In genomic region chr3:37378412-37378811, GRCm38 (mm10) we compare ENCODE assay signal across 12 mouse cellular contexts. TPM values are rescaled to one million over a fixed set of nuclear protein-coding genes. Genes with fewer than 3 reads are reported as not detected.
DNase-seq lines count a peak whose midpoint lies in the region; ATAC-seq and TF ChIP-seq lines count a peak whose summit lies in the region.
"Had no signal": no experiment of that assay in that cellular context is flagged by ENCODE, and none has a peak within 500 bp of the region (broad histone marks: within the 10 kb centered on the region; RNA-seq: fewer than 3 reads in every experiment).

No protein-coding gene starts in this region.

- H3K4me1 ChIP-seq in heart, embryonic 15.5 days (replicated peaks) = peaks cover 22% of the 10 kb centered on the region
- H3K4me1 ChIP-seq in embryonic facial prominence, embryonic 14.5 days (ENCODE audit: control insufficient read depth, insufficient read depth, low read length) = peaks cover 26% of the 10 kb centered on the region
- peaks cover 38% of the 10 kb centered on the region for H3K4me1 ChIP-seq in lung, embryonic 15.5 days
- no peaks in the 10 kb centered on the region for H3K4me1 ChIP-seq in cerebellum, adult 2 months (ENCODE audit: control insufficient read depth, insufficient read depth, low read length)
- H3K4me1 ChIP-seq: neural tube, embryonic 12.5 days had no signal

- no peak for DNase-seq in heart, postnatal 14 days
- peak; percentile 21 for DNase-seq in ZHBTc4 (ENCODE audit: low read depth, low spot score)
- peak; percentile 68 for DNase-seq in embryonic facial prominence, embryonic 14.5 days (ENCODE audit: low spot score)
- no peak for DNase-seq in spleen, adult 18-20 months
- DNase-seq in cerebellum, adult 2 months = no peak
- DNase-seq in frontal cortex, postnatal 14 days (ENCODE audit: low spot score in 2 of 2) = no peak
- DNase-seq: cerebellum, adult 11-12 months; thymus, postnatal 25 days had no signal

- no peaks in the 10 kb centered on the region for H3K36me3 ChIP-seq in heart, embryonic 15.5 days
- H3K36me3 ChIP-seq in embryonic facial prominence, embryonic 14.5 days (ENCODE audit: control insufficient read depth, insufficient read depth, low read length) = no peaks in the 10 kb centered on the region
- no peaks in the 10 kb centered on the region for H3K36me3 ChIP-seq in lung, embryonic 15.5 days
- H3K36me3 ChIP-seq: embryonic facial prominence, embryonic 12.5 days; neural tube, embryonic 12.5 days had no signal

- no peak for TF ChIP-seq POLR2A in cerebellum, adult 2 months (IDR thresholded peaks at IDR 0.05; ENCODE audit: borderline replicate concordance, insufficient read depth, low read length)

- ATAC-seq in heart, embryonic 15.5 days (replicated peaks; ENCODE audit: insufficient number of reproducible peaks, insufficient read depth, low FRiP score, low read depth) = 0 out of 2 replicates have a peak, but pooled peaks have one; percentile 41
- peak; percentile 51; the same call in 1 of the 2 replicates for ATAC-seq in embryonic facial prominence, embryonic 14.5 days (ENCODE audit: low read depth)
- ATAC-seq in lung, embryonic 15.5 days (ENCODE audit: borderline replicate concordance, extremely low read depth, low FRiP score, low TSS enrichment) = peak; percentile 87

- no peaks in the 10 kb centered on the region for H3K27me3 ChIP-seq in heart, embryonic 15.5 days
- H3K27me3 ChIP-seq in embryonic facial prominence, embryonic 14.5 days (replicated peaks; ENCODE audit: control insufficient read depth, insufficient read depth, low read length) = no peaks in the 10 kb centered on the region
- no peaks in the 10 kb centered on the region for H3K27me3 ChIP-seq in lung, embryonic 15.5 days
- no peaks in the 10 kb centered on the region for H3K27me3 ChIP-seq in cerebellum, adult 2 months (ENCODE audit: control insufficient read depth, insufficient read depth, low read length)
- H3K27me3 ChIP-seq: embryonic facial prominence, embryonic 12.5 days; neural tube, embryonic 12.5 days had no signal

- H3K9ac ChIP-seq in heart, embryonic 15.5 days = no peak overlapping the region
- H3K9ac ChIP-seq in embryonic facial prominence, embryonic 14.5 days (ENCODE audit: low read depth, low read length) = no peak overlapping the region
- no peak overlapping the region for H3K9ac ChIP-seq in lung, embryonic 15.5 days
- H3K9ac ChIP-seq: embryonic facial prominence, embryonic 12.5 days; neural tube, embryonic 12.5 days had no signal

- WGBS in heart, embryonic 15.5 days = 58% methylated on average over 6 of the region's 6 CpGs
- WGBS in embryonic facial prominence, embryonic 14.5 days = 52% methylated on average over 6 of the region's 6 CpGs
- WGBS in lung, embryonic 15.5 days = 40% methylated on average over 6 of the region's 6 CpGs
- WGBS in cerebellum, adult 2 months = 60% methylated on average over 6 of the region's 6 CpGs

- TF ChIP-seq CTCF in cerebellum, adult 2 months (IDR thresholded peaks at IDR 0.05; ENCODE audit: borderline replicate concordance, insufficient read depth, low read depth, low read length) = no peak

- intact Hi-C loops in heart, postnatal 14 days (cut with DNase I) = no loop called here

- no peaks in the 10 kb centered on the region for H3K9me3 ChIP-seq in heart, embryonic 15.5 days (replicated peaks)
- H3K9me3 ChIP-seq in embryonic facial prominence, embryonic 14.5 days (ENCODE audit: control insufficient read depth, low read length) = no peaks in the 10 kb centered on the region
- H3K9me3 ChIP-seq in lung, embryonic 15.5 days = no peaks in the 10 kb centered on the region
- H3K9me3 ChIP-seq: embryonic facial prominence, embryonic 12.5 days; neural tube, embryonic 12.5 days had no signal

- no peak overlapping the region for H3K27ac ChIP-seq in heart, embryonic 15.5 days
- no peak overlapping the region for H3K27ac ChIP-seq in embryonic facial prominence, embryonic 14.5 days (replicated peaks; ENCODE audit: low read depth, low read length)
- peak overlapping the region; percentile 88 for H3K27ac ChIP-seq in lung, embryonic 15.5 days
- H3K27ac ChIP-seq in cerebellum, adult 2 months (ENCODE audit: insufficient read depth, low read length) = no peak overlapping the region
- H3K27ac ChIP-seq: embryonic facial prominence, embryonic 12.5 days; neural tube, embryonic 12.5 days had no signal

- H3K4me3 ChIP-seq in heart, embryonic 15.5 days = no peak overlapping the region
- no peak overlapping the region for H3K4me3 ChIP-seq in embryonic facial prominence, embryonic 14.5 days (ENCODE audit: low read depth, low read length)
- H3K4me3 ChIP-seq in lung, embryonic 15.5 days = no peak overlapping the region
- H3K4me3 ChIP-seq in cerebellum, adult 2 months (replicated peaks; ENCODE audit: insufficient read depth, low read depth, low read length) = no peak overlapping the region
- H3K4me3 ChIP-seq: embryonic facial prominence, embryonic 12.5 days; neural tube, embryonic 12.5 days had no signal

- no peak overlapping the region for H3K4me2 ChIP-seq in heart, embryonic 15.5 days
- no peak overlapping the region for H3K4me2 ChIP-seq in embryonic facial prominence, embryonic 14.5 days (ENCODE audit: low read depth, low read length)
- no peak overlapping the region for H3K4me2 ChIP-seq in lung, embryonic 15.5 days
- H3K4me2 ChIP-seq: embryonic facial prominence, embryonic 12.5 days; neural tube, embryonic 12.5 days had no signal

RNA-seq across cellular contexts. Expression of gene Fgf2, which starts 30.3 kb away (rescaled TPM):
- polyA plus RNA-seq in heart, embryonic 15.5 days (2015; fragmentation: Nextera tagmentation; extraction: Ambion mirVana) = 1.4 and 2.1 TPM in 2 replicates
- total RNA-seq in heart, postnatal 14 days (2021) = 1 to 10 TPM; 3.2 to 6.6 TPM
- polyA plus RNA-seq in embryonic facial prominence, embryonic 14.5 days (2014; fragmentation: Nextera tagmentation; extraction: Ambion mirVana) = 5.5 and 6.0 TPM in 2 replicates
- 2.2 and 2.3 TPM in 2 replicates for polyA plus RNA-seq in lung, embryonic 15.5 days (2015; fragmentation: Nextera tagmentation; extraction: Ambion mirVana)
- polyA plus RNA-seq in cerebellum, adult 2 months (2012; rRNA removed) = 1.8 and 2.3 TPM in 2 replicates

RNA-seq across cellular contexts. Expression of gene Spata5, which starts 41.3 kb away (rescaled TPM):
- polyA plus RNA-seq in heart, embryonic 15.5 days (2015; fragmentation: Nextera tagmentation; extraction: Ambion mirVana) = 19.7 and 24.4 TPM in 2 replicates
- 10 to 100 TPM; 15.6 to 18.3 TPM for total RNA-seq in heart, postnatal 14 days (2021)
- 29.0 and 32.9 TPM in 2 replicates for polyA plus RNA-seq in embryonic facial prominence, embryonic 14.5 days (2014; fragmentation: Nextera tagmentation; extraction: Ambion mirVana)
- 31.5 and 34.8 TPM in 2 replicates for polyA plus RNA-seq in lung, embryonic 15.5 days (2015; fragmentation: Nextera tagmentation; extraction: Ambion mirVana)
- 8.0 and 9.0 TPM in 2 replicates for polyA plus RNA-seq in cerebellum, adult 2 months (2012; rRNA removed)

RNA-seq across cellular contexts. Expression of gene Nudt6, which starts 41.6 kb away (rescaled TPM):
- polyA plus RNA-seq in heart, embryonic 15.5 days (2015; fragmentation: Nextera tagmentation; extraction: Ambion mirVana) = 13.4 and 13.7 TPM in 2 replicates
- 10 to 100 TPM; 27.2 to 30.8 TPM for total RNA-seq in heart, postnatal 14 days (2021)
- 4.7 and 6.7 TPM in 2 replicates for polyA plus RNA-seq in embryonic facial prominence, embryonic 14.5 days (2014; fragmentation: Nextera tagmentation; extraction: Ambion mirVana)
- polyA plus RNA-seq in lung, embryonic 15.5 days (2015; fragmentation: Nextera tagmentation; extraction: Ambion mirVana) = 5.5 and 5.9 TPM in 2 replicates
- 9.3 TPM in 2 replicates for polyA plus RNA-seq in cerebellum, adult 2 months (2012; rRNA removed)

Comparison
In these comparisons a context has a peak if more than half of its experiments do, and no peak if none do; other contexts are left out.
1. DNase-seq: peak in ZHBTc4 (single experiment) and embryonic facial prominence, embryonic 14.5 days (single experiment); none in heart, postnatal 14 days (0 of 2), spleen, adult 18-20 months (0 of 2), cerebellum, adult 2 months (0 of 2) and frontal cortex, postnatal 14 days (0 of 2).
2. Peak in every context shown above with its lines, with median percentiles within 50 percentile points of each other: ATAC-seq.